Mouse (Mus musculus) forebrain, postnatal 0 days (tissue): ENCODE measurements at regions not wholly inside any gene's neighbourhood (a gene's known extent, or its start where the extent isn't known, plus 50 kb on each side); places are given as distances from the start of the nearest gene placed in this dataset.

ENCODE experiments used
- ATAC-seq: fragments of 200-750 bp; cut with Nextera tagmentation; 2 replicates; pipeline ENCODE4 v1.8.0; 2017; ENCODE audit warnings: mild to moderate bottlenecking, moderate library complexity
- DNase-seq: peaks from one replicate; pipeline ENCODE4 v3.0.0-alpha.2; 2015
- H3K27ac ChIP-seq: fragments of 300-500 bp; sonication (generic); 2 replicates; pipeline ENCODE4 v1.5.1; 2014; ENCODE audit warnings: low read depth, mild to moderate bottlenecking, antibody characterized with exemption, low read length, moderate library complexity, mixed read lengths
- H3K27me3 ChIP-seq: fragments of 300-500 bp; sonication (generic); 2 replicates; pipeline ENCODE4 v1.6.1; 2014; ENCODE audit warnings: mild to moderate bottlenecking, low read length, mixed read lengths; ENCODE audit not compliant: insufficient read depth
- H3K36me3 ChIP-seq: fragments of 300-500 bp; sonication (generic); 2 replicates; pipeline ENCODE4 v1.6.1; 2014; ENCODE audit warnings: mild to moderate bottlenecking, moderate library complexity; ENCODE audit not compliant: insufficient read depth
- H3K4me1 ChIP-seq: fragments of 300-500 bp; sonication (generic); 2 replicates; pipeline ENCODE4 v1.6.1; 2014; ENCODE audit warnings: antibody characterized with exemption; ENCODE audit not compliant: insufficient read depth
- H3K4me2 ChIP-seq: fragments of 300-500 bp; sonication (generic); 2 replicates; pipeline ENCODE4 v1.6.1; 2014; ENCODE audit warnings: low read depth, mild to moderate bottlenecking, moderate library complexity
- H3K4me3 ChIP-seq: fragments of 300-500 bp; sonication (generic); 2 replicates; pipeline ENCODE4 v1.5.1; 2014; ENCODE audit warnings: low read depth, low read length, mixed read lengths
- H3K9ac ChIP-seq: fragments of 300-500 bp; sonication (generic); 2 replicates; pipeline ENCODE4 v1.6.1; 2014; ENCODE audit warnings: mild to moderate bottlenecking
- H3K9me3 ChIP-seq: fragments of 300-500 bp; sonication (generic); 2 replicates; pipeline ENCODE4 v1.6.1; 2016; ENCODE audit warnings: low read length
- CTCF ChIP-seq: sonication (generic); IDR thresholded peaks from 2 replicates; pipeline ENCODE4 v1.5.1; 2016; ENCODE audit warnings: antibody characterized with exemption, control low read depth, low read depth
- WGBS: fragments of 180-500 bp; shearing (Covaris S2); extraction: QIAGEN DNeasy Blood & Tissue Kit; methylation state at CpG from one replicate; pipeline ENCODE4 v1.1.7; 2014; 5-methylcytosine and 5-hydroxymethylcytosine counted together

- no peak overlapping the region for H3K27ac ChIP-seq
- no peaks in the 10 kb centered on the region for H3K36me3 ChIP-seq
- TF ChIP-seq CTCF, result no peak
- H3K9me3 ChIP-seq, result no peaks in the 10 kb centered on the region
- no peak overlapping the region for H3K4me2 ChIP-seq
- WGBS, result 28% methylated on average over 7 of the region's 7 CpGs
- ATAC-seq (no peak), DNase-seq (no peak)
- H3K27me3 ChIP-seq, result no peaks in the 10 kb centered on the region
- H3K4me3 ChIP-seq, result no peak overlapping the region
- H3K9ac ChIP-seq, result no peak overlapping the region
- H3K4me1 ChIP-seq, result no peaks in the 10 kb centered on the region
Observed at GRCm38 (mm10) chr17:64527817-64528216, 72.7 kb upstream of the Man2a1 start.

GRCm38 (mm10) chr17:64528476-64528875 is 72.1 kb upstream of the Man2a1 start:
- 85% methylated on average over 7 of the region's 7 CpGs for WGBS
- no peak for DNase-seq
- ATAC-seq, result no peak
- Histone ChIP-seq H3K9ac (no peak overlapping the region), H3K4me3 (no peak overlapping the region), H3K27ac (no peak overlapping the region), H3K9me3 (no peaks in the 10 kb centered on the region), H3K4me2 (no peak overlapping the region), H3K27me3 (no peaks in the 10 kb centered on the region), H3K4me1 (no peaks in the 10 kb centered on the region), H3K36me3 (no peaks in the 10 kb centered on the region)
- no peak for TF ChIP-seq CTCF

DNA sequence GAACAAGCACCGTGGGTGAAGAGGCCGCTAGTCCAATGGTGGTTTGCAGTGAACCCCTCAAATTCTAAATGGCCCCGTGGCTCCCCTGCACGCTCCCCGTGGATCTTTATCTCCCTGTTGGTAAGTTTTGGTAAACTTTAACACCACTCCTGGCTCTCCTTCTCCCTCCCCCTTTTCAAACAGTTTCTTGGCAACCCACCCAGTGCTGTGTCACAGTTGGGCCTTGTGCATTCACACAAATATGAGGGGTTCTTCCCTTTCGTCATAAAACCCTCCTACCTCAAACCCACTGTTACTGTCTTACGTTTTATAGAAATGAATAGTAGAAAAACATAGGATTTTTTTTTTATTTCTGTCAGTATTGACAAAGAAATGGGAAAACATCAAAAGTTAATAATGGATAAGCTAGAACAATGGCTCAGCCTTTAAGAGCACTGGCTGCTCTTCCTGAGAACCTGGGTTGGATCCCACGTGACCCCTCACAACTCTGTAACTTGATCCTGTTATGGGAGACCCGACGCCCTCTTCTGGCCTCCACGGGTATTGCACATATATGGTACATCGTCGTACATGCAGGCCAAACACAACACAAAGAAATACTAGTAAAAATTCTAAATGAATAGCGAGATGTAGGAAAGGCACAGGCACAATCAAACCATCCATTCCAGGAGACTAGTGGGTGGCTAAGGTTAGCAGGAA is 71.1 kb upstream of the Man2a1 start:
- no peaks in the 10 kb centered on the region for H3K27me3 ChIP-seq
- DNase-seq (no peak), ATAC-seq (no peak)
- peak; percentile 24; the same call in 1 of the 2 replicates for TF ChIP-seq CTCF
- no peak overlapping the region for H3K27ac ChIP-seq
- no peaks in the 10 kb centered on the region for H3K9me3 ChIP-seq
- H3K4me1 ChIP-seq, result no peaks in the 10 kb centered on the region
- no peaks in the 10 kb centered on the region for H3K36me3 ChIP-seq
- 82% methylated on average over 14 of the region's 14 CpGs for WGBS
- no peak overlapping the region for H3K9ac ChIP-seq
- no peak overlapping the region for H3K4me3 ChIP-seq
- no peak overlapping the region for H3K4me2 ChIP-seq

- TF ChIP-seq CTCF, result no peak
- no peak overlapping the region for H3K9ac ChIP-seq
- no peak for DNase-seq
Observed at GRCm38 (mm10) chr17:64531150-64531549, 69.4 kb upstream of the Man2a1 start.

DNA sequence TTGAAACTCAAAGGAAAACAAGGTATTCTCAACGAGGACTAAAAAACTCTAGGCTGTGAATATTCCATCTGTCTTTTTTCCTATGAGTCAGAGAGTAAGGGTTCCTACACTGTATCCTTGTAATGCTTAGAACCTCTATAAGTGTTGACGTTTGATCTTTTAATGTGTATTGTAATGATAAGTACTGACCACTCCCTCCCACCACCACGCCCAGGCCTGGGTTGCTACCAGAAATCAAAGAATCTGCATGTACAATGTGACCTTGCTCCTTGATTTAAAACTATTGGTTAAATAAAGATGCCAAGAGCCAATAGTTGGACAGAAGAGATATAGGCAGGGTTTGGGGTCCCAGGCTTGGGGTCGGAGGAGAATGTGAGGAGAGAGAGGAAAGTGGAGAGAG is 66.2 kb upstream of the Man2a1 start:
- H3K4me1 ChIP-seq, result 0 out of 2 replicates have a peak, but pooled peaks cover 8% of the 10 kb centered on the region
- no peak for TF ChIP-seq CTCF
- H3K4me2 ChIP-seq, result no peak overlapping the region
- no peak overlapping the region for H3K9ac ChIP-seq
- DNase-seq (no peak), ATAC-seq (no peak)
- H3K4me3 ChIP-seq, result no peak overlapping the region
- 89% methylated on average over 4 of the region's 4 CpGs for WGBS
- H3K27me3 ChIP-seq, result no peaks in the 10 kb centered on the region
- no peaks in the 10 kb centered on the region for H3K9me3 ChIP-seq
- H3K36me3 ChIP-seq, result no peaks in the 10 kb centered on the region
- H3K27ac ChIP-seq, result no peak overlapping the region

More at GRCm38 (mm10) chr17:64531150-64531549, 69.4 kb upstream of the Man2a1 start:
- H3K36me3 ChIP-seq, result no peaks in the 10 kb centered on the region
- H3K4me2 ChIP-seq, result no peak overlapping the region
- ATAC-seq, result no peak
- H3K27ac ChIP-seq, result no peak overlapping the region
- no peaks in the 10 kb centered on the region for H3K27me3 ChIP-seq
- H3K4me1 ChIP-seq, result no peaks in the 10 kb centered on the region
- H3K9me3 ChIP-seq, result no peaks in the 10 kb centered on the region
- 89% methylated on average over 7 of the region's 7 CpGs for WGBS
- H3K4me3 ChIP-seq, result no peak overlapping the region

GRCm38 (mm10) chr17:64538520-64538953 is 62.0 kb upstream of the Man2a1 start:
- Histone ChIP-seq H3K4me3 (no peak overlapping the region), H3K36me3 (no peaks in the 10 kb centered on the region), H3K4me1 (0 out of 2 replicates have a peak, but pooled peaks cover 8% of the 10 kb centered on the region), H3K9me3 (no peaks in the 10 kb centered on the region), H3K4me2 (no peak overlapping the region), H3K27me3 (no peaks in the 10 kb centered on the region), H3K9ac (peak overlapping the region; percentile 22; the same call in 1 of the 2 replicates), H3K27ac (peak overlapping the region; percentile 45)
- TF ChIP-seq CTCF, result no peak
- ATAC-seq (no peak), DNase-seq (no peak)
- WGBS, result 23% methylated on average over 10 of the region's 10 CpGs

DNA sequence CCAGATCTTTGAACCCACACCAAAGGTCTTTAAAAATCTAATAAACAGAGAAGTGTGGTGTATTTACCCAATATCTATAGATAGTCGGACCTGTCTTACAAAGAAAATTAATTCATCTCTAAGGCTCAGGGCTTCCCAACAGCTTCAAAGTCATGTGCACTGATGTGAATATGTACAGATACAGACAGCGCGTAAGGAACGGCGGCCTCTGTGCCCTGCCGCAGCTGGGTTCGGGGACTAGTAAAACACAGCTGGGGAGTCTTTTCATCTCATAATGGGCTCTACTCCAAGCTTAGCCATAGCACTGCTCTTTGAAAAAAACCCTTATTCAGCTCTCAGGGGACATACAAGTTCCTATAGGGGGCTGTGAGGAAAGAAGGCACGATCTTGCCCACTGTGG is 60.1 kb upstream of the Man2a1 start:
- Histone ChIP-seq H3K4me2 (no peak overlapping the region), H3K27me3 (no peaks in the 10 kb centered on the region), H3K36me3 (no peaks in the 10 kb centered on the region), H3K9ac (no peak overlapping the region), H3K9me3 (no peaks in the 10 kb centered on the region), H3K4me1 (0 out of 2 replicates have a peak, but pooled peaks cover 8% of the 10 kb centered on the region), H3K4me3 (no peak overlapping the region), H3K27ac (no peak overlapping the region)
- DNase-seq, result no peak
- ATAC-seq, result peak; percentile 67; the same call in 1 of the 2 replicates
- WGBS, result 68% methylated on average over 8 of the region's 8 CpGs
- no peak for TF ChIP-seq CTCF
